Mouse (Mus musculus) adrenal gland, adult 18-20 months (tissue): ENCODE results near the gene Parp16. TPM values are rescaled to one million over a fixed set of nuclear protein-coding genes. Genes with fewer than 3 reads are reported as not detected.

Experiments
- DNase-seq, 2 experiments: peaks; one replicate each; pipeline ENCODE4 v3.0.0; 2021 to 2022; ENCODE audit warnings: low spot score in 2 of 2
- long read RNA-seq, 2 experiments: library from polyadenylated mRNA; stranded (forward); transcript quantifications; one replicate each; pipeline ENCODE4 v2.0.0; 2021
- total RNA-seq, 2 experiments: library from RNA; stranded (reverse); gene quantifications; 1 replicate in 1 of 2; 2 replicates in 1 of 2; pipeline ENCODE4 v1.2.3; 2021

The Parp16 gene
- total RNA-seq = 10 to 100 TPM; 12.0 to 15.3 TPM
- long read RNA-seq, experiment 1, partial matches to known transcripts = 0 of 4 reads
- long read RNA-seq, experiment 1, other reads (novel, unspliced or antisense) = 0 of 4 reads
- long read RNA-seq, experiment 2, transcript Parp16-202 (6 exons, 2,518 nt) = major isoform, 35 of 42 reads
- long read RNA-seq, experiment 2, partial matches to known transcripts = 3 of 42 reads
- long read RNA-seq, experiment 2, other reads (novel, unspliced or antisense) = 4 of 42 reads

DNA sequence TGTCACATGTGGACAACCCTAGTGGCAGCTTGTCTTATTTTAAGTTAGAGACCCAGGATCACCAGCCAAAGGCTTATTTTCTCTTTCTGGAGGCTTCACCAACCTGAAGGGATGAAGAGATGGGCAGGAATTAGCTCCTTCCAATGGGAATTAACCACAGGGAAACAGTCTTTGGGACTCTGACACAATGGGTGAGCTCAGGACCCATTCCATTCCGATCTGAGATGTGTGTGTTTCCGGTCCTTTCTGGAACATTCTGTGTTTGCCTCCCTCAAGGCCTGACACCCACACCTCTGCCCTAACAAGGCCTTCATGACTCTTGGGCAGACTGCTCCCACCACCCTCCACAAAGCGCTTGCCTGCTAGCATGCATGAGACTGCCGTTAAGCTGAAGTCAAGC lies at the start of gene Parp16:
Gene Parp16, plus strand, starts transcription at position 301 of the 400 bp plus-strand sequence.
- DNase-seq = no peak

DNA sequence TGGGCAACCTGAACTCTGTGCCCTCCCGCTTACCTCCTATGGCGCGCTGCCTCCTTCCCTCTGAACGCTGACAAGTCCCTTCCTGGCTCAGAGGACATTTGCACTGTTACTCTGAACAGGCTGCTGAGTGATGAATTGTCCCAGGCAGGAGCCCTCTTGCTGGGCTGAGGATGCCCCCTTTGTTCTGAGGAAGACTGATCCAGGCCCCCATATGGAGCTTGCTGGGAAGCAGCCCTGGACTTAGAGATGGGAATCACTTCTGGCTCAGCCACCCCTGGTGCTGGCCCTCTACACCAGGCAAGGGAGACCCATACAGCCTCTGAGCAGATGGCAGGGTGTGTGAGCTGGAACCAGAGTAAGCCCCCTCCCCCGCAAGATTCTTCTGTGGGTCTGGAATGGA lies 49.2 kb upstream of the Parp16 start:
- DNase-seq = no peak

DNA sequence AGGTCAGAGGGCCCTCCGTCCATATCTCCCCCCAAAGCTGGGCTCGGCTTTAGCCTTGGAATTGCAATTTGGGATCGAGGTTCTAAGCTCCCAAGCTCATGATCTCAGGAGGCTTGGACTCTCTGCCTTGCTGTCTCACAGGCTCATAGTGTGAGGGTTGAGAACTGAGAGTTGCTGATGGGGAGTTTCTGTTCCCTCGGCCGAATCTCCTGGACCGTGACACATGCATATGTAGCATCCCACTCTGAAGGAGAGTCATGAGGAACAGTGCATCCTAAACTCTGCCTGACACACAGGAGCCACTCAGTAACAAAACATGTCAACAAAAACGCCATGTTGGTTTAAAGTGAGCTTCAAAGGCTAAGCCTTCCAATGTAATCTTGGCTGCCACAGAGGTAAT lies 46.6 kb upstream of the Parp16 start:
- no peak for DNase-seq

DNA sequence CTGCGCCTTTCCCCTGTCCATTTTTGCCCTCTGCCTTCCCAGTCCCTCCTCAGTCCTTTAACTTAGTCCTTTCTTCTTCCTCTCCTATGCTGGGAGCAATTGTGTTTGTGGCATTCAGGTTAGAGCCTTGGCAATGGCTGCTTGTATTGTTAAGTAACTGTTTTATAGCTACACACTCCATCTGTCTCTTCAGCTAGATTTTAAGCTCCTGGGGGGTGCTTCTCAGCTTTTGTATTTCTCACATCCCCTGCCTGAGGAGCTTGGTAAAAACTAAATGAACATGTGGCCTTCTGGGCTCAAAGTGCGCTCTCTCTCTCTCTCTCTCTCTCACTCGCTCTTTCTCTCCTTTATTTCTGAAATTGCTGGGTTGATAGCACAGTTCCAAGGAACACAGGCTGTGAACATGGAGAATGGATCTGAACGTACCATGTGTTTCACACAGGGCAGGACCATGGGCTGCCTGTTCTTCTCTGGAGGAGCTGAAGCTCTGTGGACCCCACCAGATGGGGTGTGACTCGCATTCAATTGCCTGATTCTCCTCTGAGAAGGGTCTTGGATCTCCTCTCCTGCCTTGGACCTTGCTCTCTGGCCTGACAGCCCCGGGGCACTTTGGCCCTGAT lies 42.3 kb upstream of the Parp16 start:
- no peak for DNase-seq

DNA sequence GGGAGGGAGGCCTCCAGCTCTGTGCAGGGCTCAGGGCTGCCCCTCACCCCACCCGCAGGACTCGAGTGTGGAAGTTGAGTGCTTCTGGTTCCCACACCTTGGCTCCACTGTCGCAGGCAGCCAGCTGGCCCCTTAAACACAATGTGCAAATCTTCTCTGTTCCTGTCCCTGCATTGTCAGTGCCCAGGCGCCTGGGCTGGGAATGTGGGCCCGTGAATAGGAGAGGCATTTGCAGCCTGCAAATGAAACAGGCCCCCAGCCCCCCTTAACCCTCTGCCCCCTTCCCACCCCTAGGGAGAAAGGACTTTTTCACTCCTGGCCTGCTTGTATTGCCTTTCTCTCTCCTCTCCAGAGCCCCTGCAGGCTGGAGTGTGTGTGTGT lies 41.8 kb upstream of the Parp16 start:
- DNase-seq = no peak

DNA sequence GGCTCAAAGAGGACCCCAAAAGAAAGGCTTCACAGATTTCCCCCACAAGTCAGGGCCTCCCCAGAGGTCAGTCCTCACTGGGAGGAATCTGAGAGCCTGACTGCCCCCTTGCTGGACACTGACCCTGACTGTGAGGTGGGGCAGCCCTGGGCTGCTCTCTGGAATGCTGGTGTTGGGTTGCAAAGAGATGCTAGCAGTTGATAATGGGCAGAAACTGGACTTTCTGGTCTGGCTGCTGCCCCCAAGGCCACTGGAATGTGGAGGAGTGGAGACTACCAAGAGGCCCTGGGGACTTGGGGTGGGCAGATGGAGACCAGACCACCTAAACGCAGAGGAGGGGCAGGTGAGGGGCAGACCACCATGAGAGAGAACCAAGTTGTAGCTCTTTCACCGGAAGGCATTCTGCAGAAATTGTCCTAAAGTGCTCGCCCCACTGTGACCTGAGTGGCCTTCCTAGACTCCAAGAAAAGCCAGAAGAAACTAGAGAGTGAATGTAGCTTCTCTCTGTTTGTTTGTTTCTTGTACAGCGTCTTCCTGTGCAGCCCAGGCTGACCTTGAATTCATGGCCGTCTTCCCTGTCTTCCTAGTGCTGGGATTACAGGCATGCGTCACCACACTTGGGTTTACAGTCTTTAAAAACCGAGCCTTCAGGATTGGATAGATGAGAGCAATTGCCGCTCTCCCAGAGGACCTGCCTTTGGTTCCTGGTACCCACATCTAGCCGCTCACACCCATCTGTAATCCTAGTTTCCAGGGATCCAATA lies 40.3 kb upstream of the Parp16 start:
- DNase-seq = no peak

DNA sequence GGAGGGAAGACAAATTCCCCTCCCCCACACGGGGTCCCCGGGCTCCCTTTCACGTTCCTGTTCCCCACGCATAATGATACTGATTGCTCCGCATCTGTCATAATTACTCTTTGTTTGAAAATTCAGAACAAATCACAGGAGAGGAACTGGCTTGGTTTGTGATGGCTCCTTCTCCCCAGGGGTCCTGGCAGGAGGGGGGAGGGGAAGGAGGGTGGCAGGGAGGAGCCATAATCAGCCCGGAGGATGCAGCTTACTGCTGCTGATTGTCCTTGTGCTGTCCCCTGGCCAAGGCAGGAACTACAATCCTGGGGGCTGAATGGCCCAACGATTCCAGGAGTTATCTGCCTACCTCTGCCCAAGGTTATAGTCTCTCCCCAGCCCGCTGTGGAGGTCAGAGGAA lies 38.5 kb upstream of the Parp16 start:
- no peak for DNase-seq

DNA sequence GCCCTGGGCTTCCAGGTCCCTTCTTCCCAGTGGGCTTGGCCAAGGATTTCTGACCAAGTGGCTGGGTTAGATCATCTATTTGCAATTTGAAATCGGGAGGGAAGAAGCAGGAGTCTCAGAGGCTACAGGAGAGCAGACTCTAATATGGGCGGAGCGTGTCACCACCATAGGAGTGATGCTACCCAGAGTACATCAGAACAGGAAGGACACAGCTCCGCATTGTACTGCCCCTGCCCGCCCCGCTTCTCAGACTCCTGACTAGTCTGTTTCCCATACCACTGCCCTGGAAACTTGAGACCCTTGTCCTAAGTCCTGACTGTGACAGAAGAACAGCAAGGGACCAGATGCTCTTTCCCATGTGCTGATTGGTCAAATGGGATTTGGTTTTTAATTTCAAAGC lies 37.5 kb upstream of the Parp16 start:
- no peak for DNase-seq

DNA sequence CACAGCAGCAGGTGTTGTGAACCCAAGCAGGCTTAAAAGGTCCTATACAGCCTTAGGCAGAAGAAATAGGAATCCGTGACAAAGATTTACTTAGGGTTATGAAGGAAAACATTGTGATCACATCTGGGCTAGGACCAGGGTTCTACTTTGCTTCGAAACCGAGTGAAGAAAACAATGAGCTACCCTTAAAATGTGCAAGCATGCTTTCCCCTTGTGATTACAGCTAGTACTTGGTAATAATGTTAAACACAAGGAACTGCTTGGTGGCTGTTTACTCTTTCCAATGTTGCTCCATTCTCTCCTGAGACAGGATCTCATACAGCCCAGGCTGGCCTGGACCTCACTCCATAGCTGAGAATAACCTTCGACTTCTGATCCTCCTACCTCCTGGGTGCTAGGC lies 34.0 kb upstream of the Parp16 start:
- no peak for DNase-seq

DNA sequence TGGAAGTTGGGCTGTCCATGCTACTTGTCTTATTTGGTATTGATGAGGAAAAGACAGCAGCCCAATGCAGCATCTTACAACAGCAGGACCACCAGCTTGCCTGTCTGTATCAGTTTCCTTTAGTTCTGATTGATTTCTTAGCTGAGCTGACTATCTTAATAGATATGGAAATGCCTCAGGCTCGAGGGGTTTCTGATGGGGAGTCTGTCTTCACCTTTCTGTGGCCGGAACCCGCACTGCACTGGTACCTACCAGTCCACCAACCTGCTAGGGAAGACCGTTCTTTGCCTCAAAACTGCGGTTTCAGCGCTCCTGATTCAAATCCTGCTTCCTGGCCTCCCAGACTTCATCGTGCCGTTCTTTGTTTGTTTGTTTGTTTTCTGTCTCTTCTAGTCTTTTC lies 33.3 kb upstream of the Parp16 start:
- DNase-seq = no peak

DNA sequence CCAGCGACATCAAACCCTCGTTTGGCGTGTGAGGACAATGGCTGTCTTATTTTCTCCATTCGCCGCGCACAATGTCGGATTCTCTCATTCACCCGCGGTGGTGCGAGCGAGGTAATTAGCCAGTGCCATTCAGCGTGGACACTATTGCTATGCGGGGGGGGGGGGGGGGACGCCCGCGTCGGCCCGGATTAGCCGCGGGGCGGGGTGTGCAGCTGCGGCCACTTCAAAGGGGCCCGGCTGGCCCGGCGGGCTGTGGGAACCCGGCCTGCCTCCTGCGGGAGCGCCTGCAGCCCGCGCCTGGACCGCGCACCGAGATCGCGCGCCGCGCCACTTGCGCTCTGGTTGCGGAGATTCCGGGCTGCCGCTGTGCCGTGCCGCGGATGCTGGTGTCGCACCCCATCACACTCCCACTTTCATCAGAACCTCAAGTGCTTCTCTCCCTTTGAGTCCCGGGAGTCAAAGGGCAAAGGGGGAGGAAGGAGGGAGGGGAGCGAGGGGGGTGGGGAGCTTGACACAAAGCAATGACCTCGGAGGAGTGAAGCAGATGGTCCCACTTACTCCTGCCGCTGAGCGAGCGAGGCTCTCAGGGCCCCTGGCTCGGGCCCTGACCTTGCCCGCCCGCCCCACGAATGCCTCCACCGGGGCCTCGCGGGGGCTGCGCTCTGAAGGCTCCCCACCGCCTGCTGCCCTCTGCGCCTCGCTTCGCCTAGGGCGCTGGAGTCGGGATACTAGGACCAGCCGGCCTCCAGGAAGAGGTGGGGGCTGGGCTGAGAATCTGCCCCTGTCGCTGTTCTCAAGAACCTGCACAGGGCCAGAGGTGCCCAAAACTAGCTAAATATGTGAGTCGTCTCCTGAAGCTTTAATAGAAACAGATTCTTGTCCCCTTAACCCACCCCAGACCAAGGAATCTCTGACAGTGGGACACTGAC lies 32.2 kb upstream of the Parp16 start:
- peak in 1 of 2 experiments; percentile 19 for DNase-seq

DNA sequence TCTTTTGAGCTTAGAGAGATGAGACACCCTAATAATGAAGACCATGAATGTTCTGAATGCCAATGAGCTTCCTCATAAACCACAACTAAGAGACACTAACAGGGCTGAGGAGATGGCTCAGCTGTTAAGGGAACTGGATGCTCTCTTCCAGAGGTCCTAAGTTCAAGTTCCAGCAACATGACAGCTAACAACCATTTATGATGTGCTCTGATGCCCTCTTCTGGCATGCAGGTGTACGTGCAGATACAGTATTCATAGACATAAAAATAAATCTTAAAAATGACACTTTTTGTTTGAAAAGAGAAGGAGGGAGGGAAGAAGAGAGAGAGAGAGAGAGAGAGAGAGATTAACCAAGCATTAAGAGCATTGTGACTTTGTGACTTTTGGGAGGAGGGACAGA lies 30.3 kb upstream of the Parp16 start:
- no peak for DNase-seq

DNA sequence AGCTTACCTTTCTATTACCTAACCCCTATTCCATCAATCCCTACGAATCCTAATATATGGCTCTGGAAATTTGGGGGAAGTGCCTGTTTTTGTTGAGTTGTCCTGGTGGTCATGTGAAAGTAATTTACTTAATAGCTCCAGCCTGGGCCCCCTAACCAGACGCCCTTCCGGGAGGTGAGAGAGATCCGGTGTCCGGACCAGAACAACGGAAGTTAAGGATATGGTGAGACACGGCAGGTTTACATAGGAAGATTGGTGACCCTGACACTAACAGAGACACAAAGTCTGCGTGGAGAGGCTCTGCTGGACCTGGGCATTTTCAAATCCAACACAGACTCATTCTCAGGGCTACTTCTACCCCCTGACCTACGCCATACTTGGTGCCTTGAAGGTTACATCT lies 28.8 kb upstream of the Parp16 start:
- DNase-seq = no peak

DNA sequence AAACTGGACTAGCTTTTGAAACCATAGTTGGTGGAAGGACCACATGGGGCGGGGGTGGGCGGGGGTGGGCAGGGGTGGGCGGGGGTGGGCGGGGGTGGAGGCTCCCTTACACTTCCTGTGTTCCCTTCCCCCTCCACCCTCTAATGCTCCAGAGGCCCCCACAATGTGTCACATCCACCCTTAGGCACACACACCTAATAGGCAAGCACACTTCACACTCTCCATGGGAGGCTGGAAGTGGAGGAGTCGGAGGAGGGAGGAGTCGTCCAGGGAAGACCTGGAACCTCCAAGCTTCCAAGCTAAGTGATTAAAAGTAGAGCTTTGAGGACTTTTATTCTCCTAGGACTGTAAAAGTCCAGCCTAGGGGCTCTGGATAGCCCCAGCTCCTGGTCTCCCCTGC lies 26.6 kb upstream of the Parp16 start:
- no peak for DNase-seq

DNA sequence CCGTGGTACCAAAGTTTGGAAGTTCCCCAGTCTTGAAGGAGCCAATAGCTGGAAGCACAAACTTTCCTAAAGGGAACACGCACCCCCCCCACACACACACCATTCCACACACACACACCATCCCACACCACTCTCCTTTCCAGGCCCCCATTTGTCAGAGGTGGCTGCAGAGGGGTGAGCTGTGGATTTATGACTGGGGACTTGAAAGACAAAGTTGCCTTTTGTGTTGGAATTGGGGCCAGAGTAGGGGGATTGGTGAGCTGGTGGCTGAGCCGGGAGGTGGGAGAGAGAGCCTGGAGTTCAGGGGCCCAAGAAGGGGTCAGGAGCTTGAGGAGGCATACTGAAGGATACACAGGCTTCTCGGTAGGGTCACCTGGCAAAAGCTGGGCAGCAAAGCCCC lies 26.2 kb upstream of the Parp16 start:
- no peak for DNase-seq

DNA sequence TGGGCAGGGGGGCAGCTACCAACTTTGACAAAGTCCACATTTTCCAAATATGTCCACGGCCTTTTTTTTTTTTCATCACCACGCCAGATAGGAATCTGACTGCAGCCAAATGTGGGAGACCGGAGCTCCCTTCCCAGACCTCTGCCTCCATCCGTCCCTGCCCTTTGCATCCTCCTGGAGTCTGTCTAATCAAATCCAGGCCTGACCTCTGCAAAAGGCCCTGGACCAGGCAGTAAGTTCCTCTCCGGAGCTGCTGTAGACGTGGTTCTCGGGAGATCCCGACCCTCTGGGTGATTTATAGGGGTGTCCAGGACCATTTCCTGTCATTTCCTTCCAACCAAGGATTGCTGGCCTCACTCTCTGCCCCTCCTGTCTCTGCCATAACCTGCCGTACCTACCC lies 22.5 kb upstream of the Parp16 start:
- no peak for DNase-seq

DNA sequence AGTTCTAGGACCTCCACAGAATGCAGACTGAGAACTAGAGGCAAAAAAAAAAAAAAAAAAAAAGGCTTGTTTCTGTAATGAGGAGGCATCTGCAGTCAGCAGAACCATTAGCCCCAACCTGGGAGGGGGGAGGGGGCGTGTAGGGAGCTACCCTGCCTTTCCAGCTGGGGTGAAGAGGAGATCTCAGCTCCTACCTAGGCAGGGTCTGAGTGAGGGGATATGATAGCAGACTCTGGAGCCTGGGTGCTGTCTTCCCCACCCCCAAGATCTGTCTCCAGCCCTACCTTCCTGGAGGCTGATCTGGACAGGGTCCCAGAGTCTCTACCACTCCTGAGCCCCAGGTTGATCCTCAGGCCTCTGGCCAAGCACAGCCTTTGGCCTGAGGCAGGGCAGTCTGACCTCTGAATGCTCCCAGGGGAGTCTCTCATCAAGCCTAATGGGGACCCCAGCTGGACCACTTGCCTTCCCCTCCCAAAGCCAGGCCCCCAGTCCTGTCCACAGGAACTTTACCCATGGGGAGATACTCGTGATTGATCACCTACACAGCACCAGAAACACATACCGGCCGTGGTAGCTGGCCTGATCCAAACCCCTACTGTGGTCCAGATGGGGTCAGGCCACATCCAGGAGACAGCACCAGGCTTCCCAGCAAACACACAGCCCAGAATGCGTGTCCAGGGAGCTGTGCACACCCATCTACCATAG lies 19.8 kb upstream of the Parp16 start:
- no peak for DNase-seq

DNA sequence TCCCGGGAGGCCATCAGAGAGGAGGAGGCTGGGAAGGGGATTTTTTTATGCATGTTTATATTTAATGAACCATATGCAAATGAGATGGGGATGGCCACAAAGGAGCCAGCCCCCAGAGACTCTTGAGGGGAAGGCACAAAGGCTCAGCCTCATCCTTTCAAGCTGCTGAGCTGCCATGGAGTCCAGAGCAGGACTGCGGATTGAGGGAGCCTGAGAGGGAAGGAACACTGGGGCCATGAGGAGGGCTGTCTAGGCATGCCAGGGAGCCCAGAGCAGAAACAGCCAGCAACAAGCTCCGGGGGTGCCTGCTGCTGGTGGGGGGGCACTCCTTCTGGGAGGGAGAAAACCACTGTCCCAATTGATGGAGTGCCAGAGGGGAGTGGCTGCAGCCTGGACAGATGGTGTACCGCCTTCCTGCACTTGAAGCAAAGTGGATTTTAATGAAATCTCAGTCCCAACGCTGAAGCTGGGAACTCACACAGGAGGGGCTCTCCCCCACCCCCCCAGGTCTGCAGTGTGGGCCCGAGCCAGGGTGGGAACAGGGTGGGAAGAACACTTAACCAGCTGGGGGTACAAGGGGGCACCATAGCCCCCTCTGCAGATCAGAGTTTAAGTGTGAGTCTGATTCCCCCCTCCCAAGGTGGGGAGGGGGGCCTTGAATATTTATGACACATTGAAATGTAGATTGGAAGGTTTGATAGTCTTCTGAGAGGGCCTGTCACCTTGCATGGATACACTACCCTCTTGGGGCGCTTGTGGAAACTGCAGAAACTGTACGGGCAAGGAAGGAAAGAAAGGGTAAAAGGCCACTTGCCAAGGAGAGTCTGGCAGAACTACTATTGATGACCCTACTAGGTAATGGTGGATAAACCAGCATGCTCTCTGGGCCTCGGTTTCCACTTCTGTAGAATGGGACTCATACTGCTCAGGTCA lies 18.9 kb upstream of the Parp16 start:
- no peak for DNase-seq

DNA sequence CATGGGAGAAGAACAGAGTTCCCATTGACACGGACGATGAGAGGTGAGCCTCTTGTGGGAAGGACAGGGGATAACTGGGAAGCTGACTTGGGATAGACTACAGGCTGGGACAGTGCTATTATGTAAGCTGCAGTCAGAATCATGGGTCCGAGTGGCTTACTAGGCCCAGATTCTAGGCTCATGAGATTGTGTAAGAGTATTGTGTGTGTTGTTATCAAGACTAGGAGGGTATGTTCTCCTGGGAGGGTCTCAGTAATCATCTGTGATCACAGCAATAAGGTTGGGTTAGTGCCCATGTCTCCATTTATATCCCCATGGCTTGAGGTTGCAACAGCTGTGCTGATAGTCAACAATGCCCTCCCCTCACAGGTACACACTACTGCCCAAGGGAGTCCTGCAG lies 17.7 kb upstream of the Parp16 start:
- DNase-seq = no peak

DNA sequence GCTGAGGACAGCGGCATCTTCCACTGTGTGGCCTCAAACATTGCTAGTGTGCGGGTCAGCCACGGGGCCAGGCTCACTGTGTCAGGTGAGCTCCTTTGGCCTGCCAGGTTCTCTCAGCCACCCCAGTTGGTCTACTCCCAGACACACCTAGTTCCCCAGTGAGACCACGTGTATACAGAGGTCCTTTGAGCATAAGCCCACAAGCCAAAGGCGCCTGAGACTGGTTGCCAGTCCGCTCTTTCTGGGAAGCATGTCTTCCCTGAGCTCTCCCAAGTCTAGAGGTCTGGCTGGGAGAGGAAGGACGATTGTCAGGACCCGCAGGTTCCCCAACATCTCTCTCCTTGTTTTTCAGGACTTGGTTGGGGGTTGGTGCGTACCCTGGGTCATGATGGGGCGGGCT lies 17.2 kb upstream of the Parp16 start:
- no peak for DNase-seq
